Mouse (Mus musculus) heart, adult 2 months (tissue): ENCODE measurements around the gene Itgb6. TPM values are rescaled to one million over a fixed set of nuclear protein-coding genes. Genes with fewer than 3 reads are reported as not detected.

Experiments
- DNase-seq, 2 experiments: peaks; one replicate each; pipeline ENCODE4 v3.0.0; 2021
- H3K27ac ChIP-seq: fragments of 200-600 bp; 2 replicates; pipeline ENCODE4 v1.8.1; 2022
- H3K27me3 ChIP-seq: fragments of 200-500 bp; 2 replicates; pipeline ENCODE4 v1.6.1; 2012; ENCODE audit warnings: mild to moderate bottlenecking, low read length, inconsistent platforms, mixed read lengths; ENCODE audit not compliant: control insufficient read depth, insufficient read depth
- H3K36me3 ChIP-seq: fragments of 200-500 bp; 2 replicates; pipeline ENCODE4 v1.6.1; 2012; ENCODE audit warnings: low read length, inconsistent platforms; ENCODE audit not compliant: control insufficient read depth, insufficient read depth
- H3K4me1 ChIP-seq: fragments of 200-500 bp; 2 replicates; pipeline ENCODE4 v1.6.1; 2011; ENCODE audit warnings: low read length; ENCODE audit not compliant: control insufficient read depth, insufficient read depth
- H3K4me3 ChIP-seq: fragments of 200-600 bp; 2 replicates; pipeline ENCODE4 v1.8.1; 2022
- H3K79me2 ChIP-seq: fragments of 200-500 bp; replicated peaks from 2 replicates; pipeline ENCODE4 v1.6.1; 2012; ENCODE audit warnings: mild to moderate bottlenecking, inconsistent platforms, low read length, moderate library complexity, mixed read lengths; ENCODE audit not compliant: control insufficient read depth, insufficient read depth
- H3K9ac ChIP-seq: fragments of 200-500 bp; 2 replicates; pipeline ENCODE4 v1.6.1; 2012; ENCODE audit warnings: low read depth, mild to moderate bottlenecking, control low read depth, inconsistent platforms, low read length, mixed read lengths
- CTCF ChIP-seq: fragments of 200-600 bp; IDR thresholded peaks from 2 replicates; pipeline ENCODE4 v1.8.1; 2022; ENCODE audit warnings: antibody characterized with exemption, mild to moderate bottlenecking, moderate library complexity
- EP300 ChIP-seq: fragments of 200-500 bp; IDR thresholded peaks from 2 replicates; pipeline ENCODE4 v1.6.1; 2011; ENCODE audit warnings: low read depth, low read length, control low read depth; ENCODE audit not compliant: insufficient read depth
- POLR2A ChIP-seq: fragments of 200-500 bp; IDR thresholded peaks from 2 replicates; pipeline ENCODE4 v1.6.1; 2011; ENCODE audit warnings: mild to moderate bottlenecking, low read depth, low read length, control low read depth; ENCODE audit not compliant: insufficient read depth
- WGBS: fragments of 180-500 bp; shearing (Covaris S2); methylation state at CpG from one replicate; pipeline ENCODE4 v1.1.7; 2018; 5-methylcytosine and 5-hydroxymethylcytosine counted together
- intact Hi-C: fragments of 180-260 bp; cut with DNase I; formaldehyde crosslinking; loops from one replicate; pipeline ENCODE4 v1.15.1; 2025
- polyA plus RNA-seq: library from polyadenylated mRNA; depleted of rRNA; stranded (reverse); fragments of >200 nt; gene quantifications from 2 replicates; pipeline ENCODE4 v1.2.3, GENCODE M21; 2012; rRNA removed
- total RNA-seq, 2 experiments: library from RNA; stranded (reverse); gene quantifications; 2 replicates each; pipeline ENCODE4 v1.2.3; 2021

The Itgb6 gene
- total and polyA plus RNA-seq, 3 experiments = 10.5 to 32.4 (median 21.0) TPM

DNA sequence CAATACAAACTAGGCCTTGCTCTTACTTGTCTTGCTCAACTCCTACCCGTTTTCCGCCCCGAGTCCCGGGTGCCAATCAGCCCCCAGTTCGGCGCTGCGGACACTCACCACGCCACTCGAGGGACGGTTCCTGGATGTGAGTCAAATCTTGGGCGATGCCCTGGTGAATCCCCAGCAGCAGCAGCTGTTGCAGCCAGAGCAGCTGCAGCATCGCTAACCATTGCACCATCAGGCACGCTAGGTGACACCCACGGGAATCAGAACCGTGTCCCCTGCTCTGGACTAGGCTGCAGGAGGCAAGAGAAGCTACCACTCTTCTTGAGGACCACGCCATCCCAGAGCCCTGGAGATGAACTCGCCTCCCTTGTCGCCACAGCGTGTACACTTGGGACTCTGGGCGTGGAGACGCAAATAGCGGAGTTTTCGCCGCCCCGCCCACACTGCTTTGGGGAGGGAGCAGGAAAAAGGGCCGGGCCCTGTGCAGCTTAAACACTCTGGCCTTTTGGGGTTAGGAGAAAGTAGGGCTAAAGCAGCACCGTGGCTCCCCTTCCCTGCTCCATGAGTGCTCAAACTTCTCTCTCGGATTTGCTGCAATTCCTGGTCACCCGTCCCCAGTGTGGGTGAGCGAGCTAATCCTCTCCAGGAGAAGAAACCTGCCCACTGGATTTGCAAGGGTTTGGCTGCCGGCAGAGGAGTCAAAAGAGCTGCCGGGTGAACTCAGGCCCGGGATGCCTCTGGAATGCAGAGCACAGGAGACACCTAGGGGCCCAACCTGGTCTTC is 169.4 kb downstream of the Itgb6 start, which contains the start of gene Pla2r1:
Pla2r1 (minus strand) TSS at position 407 of the 781 bp plus-strand sequence.
- H3K9ac ChIP-seq = peak within 1 kb of the TSS; percentile 4
- TF ChIP-seq EP300 (no peak), POLR2A (peak; percentile 61; the same call in 1 of the 2 replicates), CTCF (peak; percentile 42)
- intact Hi-C loops = no loop called here
- WGBS = 4% methylated on average over 33 of the region's 33 CpGs
- no peaks in the 10 kb centered on the region for H3K36me3 ChIP-seq
- DNase-seq = peak; percentile 74 to 79
- H3K4me1 ChIP-seq = no peaks in the 10 kb centered on the region
- peak within 1 kb of the TSS; percentile 31 for H3K27ac ChIP-seq
- H3K27me3 ChIP-seq = no peaks in the 10 kb centered on the region
- peak within 1 kb of the TSS; percentile 56 for H3K4me3 ChIP-seq
- H3K79me2 ChIP-seq = no peaks in the 10 kb centered on the region

GRCm38 (mm10) chr2:60552177-60552901 is 170.1 kb downstream of the Itgb6 start:
- peak overlapping the region; percentile 56 for H3K4me3 ChIP-seq
- intact Hi-C loops = no loop called here
- no peaks in the 10 kb centered on the region for H3K27me3 ChIP-seq
- H3K4me1 ChIP-seq = no peaks in the 10 kb centered on the region
- H3K79me2 ChIP-seq = no peaks in the 10 kb centered on the region
- DNase-seq = peak; percentile 6 to 21
- no peaks in the 10 kb centered on the region for H3K36me3 ChIP-seq
- H3K9ac ChIP-seq = no peak overlapping the region
- TF ChIP-seq CTCF = no peak
- no peak for TF ChIP-seq EP300
- 52% methylated on average over 21 of the region's 21 CpGs for WGBS
- H3K27ac ChIP-seq = peak overlapping the region; percentile 31

- no peak overlapping the region for H3K27ac ChIP-seq
Observed at GRCm38 (mm10) chr2:60551673-60552072, 170.8 kb downstream of the Itgb6 start.

GRCm38 (mm10) chr2:60550521-60550920 is 171.9 kb downstream of the Itgb6 start:
- no peak overlapping the region for H3K9ac ChIP-seq
- H3K27me3 ChIP-seq = no peaks in the 10 kb centered on the region
- no peak for DNase-seq
- TF ChIP-seq EP300 (no peak), POLR2A (no peak), CTCF (no peak)
- H3K4me3 ChIP-seq = no peak overlapping the region
- no peak overlapping the region for H3K27ac ChIP-seq
- no peaks in the 10 kb centered on the region for H3K79me2 ChIP-seq
- H3K36me3 ChIP-seq = no peaks in the 10 kb centered on the region
- no peaks in the 10 kb centered on the region; the same call in 1 of the 2 replicates for H3K4me1 ChIP-seq
- intact Hi-C loops = no loop called here
- WGBS = 93% methylated on average over 8 of the region's 8 CpGs

More at GRCm38 (mm10) chr2:60551673-60552072, 170.8 kb downstream of the Itgb6 start:
- intact Hi-C loops = no loop called here
- Histone ChIP-seq H3K4me1 (no peaks in the 10 kb centered on the region), H3K27me3 (no peaks in the 10 kb centered on the region), H3K4me3 (no peak overlapping the region), H3K36me3 (no peaks in the 10 kb centered on the region), H3K9ac (no peak overlapping the region), H3K79me2 (no peaks in the 10 kb centered on the region)
- no peak for DNase-seq
- 30% methylated on average over 2 of the region's 2 CpGs for WGBS
- TF ChIP-seq POLR2A (no peak), EP300 (no peak), CTCF (no peak)

DNA sequence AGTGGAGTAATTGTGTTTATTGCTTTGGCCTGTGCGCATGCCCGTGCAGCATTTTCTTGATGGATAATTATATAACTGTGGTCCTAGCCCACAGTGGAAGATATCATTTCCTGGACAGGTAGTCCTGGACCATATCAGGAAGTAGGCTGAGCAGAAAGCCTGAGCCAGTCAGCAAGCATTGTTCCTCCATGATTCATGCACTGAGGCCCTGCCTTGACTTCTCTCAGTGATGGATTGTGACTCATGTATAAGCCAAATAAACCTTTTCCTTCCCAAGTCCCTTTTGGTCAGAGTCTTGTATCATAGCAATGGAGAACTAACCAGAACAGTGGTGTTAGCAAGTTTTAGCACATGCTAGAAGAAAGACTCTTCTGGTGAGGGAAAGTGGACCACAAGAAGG is 172.6 kb downstream of the Itgb6 start:
- no peak for TF ChIP-seq EP300
- no peak for TF ChIP-seq POLR2A
- TF ChIP-seq CTCF = no peak
- 83% methylated on average over 2 of the region's 2 CpGs for WGBS
- no peak overlapping the region for H3K9ac ChIP-seq
- DNase-seq = no peak
- no peaks in the 10 kb centered on the region for H3K36me3 ChIP-seq
- H3K4me3 ChIP-seq = no peak overlapping the region
- H3K4me1 ChIP-seq = no peaks in the 10 kb centered on the region; the same call in 1 of the 2 replicates
- no peaks in the 10 kb centered on the region for H3K27me3 ChIP-seq
- no peaks in the 10 kb centered on the region for H3K79me2 ChIP-seq
- H3K27ac ChIP-seq = no peak overlapping the region
- intact Hi-C loops = no loop called here

Other genes starting within 250 kb of the Itgb6 start
- 1 to 10 TPM; 1.7 to 1.9 TPM for gene Pla2r1, start 169.3 kb downstream of the Itgb6 start, total RNA-seq
- 1.4 and 2.4 TPM in 2 replicates for gene Pla2r1, start 169.3 kb downstream of the Itgb6 start, polyA plus RNA-seq
- gene Rbms1, start 240.5 kb upstream of the Itgb6 start, total RNA-seq = 10 to 100 TPM; 44.5 to 48.7 TPM
- gene Rbms1, start 240.5 kb upstream of the Itgb6 start, polyA plus RNA-seq = 72.9 and 79.4 TPM in 2 replicates